ENCODE assay signal across 16 mouse cellular contexts in the genomic region with DNA sequence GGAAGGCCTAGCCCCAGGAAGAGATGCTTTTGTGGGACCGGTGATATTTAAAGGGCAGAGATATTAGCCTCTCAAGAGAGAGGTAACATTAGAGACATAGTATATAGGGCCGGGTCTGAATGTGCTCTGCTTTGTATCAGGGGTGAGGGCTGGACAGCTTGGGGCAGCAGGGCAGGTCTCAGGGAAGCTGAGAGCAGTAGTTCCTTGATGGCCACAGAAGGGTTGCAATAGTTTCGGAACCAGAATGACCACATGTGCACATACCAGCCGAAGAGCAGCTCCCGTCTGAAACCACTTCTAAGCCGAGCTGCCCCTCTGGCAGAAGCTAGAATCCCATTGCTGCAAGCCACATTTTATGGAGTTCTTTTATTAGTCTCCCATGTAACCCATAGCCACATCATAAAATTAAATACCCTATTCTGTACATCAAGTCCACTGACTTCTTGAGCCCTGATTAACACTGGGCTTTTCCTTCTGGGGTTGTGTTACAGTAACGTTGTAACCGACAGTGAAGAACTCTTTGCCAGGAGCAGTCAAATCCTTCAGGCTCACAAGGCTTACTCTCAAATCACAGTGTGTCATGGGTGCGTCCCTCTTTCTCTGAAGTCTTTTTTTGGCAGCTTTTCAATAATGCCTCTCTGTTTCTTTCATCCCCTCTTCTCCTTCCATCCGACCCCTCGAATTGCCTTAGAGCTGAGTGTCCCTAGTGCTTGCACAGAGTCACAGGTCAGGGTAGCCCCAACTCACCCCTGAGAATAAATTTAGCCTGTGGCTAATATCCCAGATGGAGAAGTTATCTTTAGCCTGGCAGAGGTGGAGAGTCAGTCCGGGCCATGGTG.
DNase-seq lines count a peak whose midpoint lies in the region; ATAC-seq and TF ChIP-seq lines count a peak whose summit lies in the region.
"Had no signal": no experiment of that assay in that cellular context is flagged by ENCODE, and none has a peak within 500 bp of the region (broad histone marks: within the 10 kb centered on the region; RNA-seq: fewer than 3 reads in every experiment).

No protein-coding gene starts in this region.

- H3K4me1 ChIP-seq in heart, embryonic 11.5 days (ENCODE audit: control insufficient read depth, insufficient read depth, low read length) = peaks cover 21% of the 10 kb centered on the region
- peaks cover 26% of the 10 kb centered on the region for H3K4me1 ChIP-seq in heart, postnatal 0 days (ENCODE audit: control insufficient read depth, insufficient read depth)
- H3K4me1 ChIP-seq in limb, embryonic 15.5 days = peaks cover 33% of the 10 kb centered on the region

- ATAC-seq in heart, embryonic 11.5 days (replicated peaks; ENCODE audit: insufficient number of reproducible peaks, low FRiP score, low TSS enrichment) = no peak; the same call in 1 of the 2 replicates
- peak; percentile 32; the same call in 1 of the 2 replicates for ATAC-seq in heart, postnatal 0 days (ENCODE audit: insufficient read depth, low read depth)
- ATAC-seq in limb, embryonic 15.5 days (ENCODE audit: insufficient number of reproducible peaks, low FRiP score, low TSS enrichment, low read depth) = peak; percentile 53
- no peak for ATAC-seq in megakaryocyte, adult 5-6 weeks (ENCODE audit: poor library complexity, severe bottlenecking)
- ATAC-seq: forebrain, embryonic 16.5 days; liver, postnatal 0 days had no signal

- no peak overlapping the region for H3K27ac ChIP-seq in heart, embryonic 11.5 days (ENCODE audit: low read depth, low read length)
- peak overlapping the region; percentile 11 for H3K27ac ChIP-seq in heart, postnatal 0 days (ENCODE audit: low read depth)
- no peak overlapping the region for H3K27ac ChIP-seq in limb, embryonic 15.5 days

- H3K27me3 ChIP-seq in heart, embryonic 11.5 days (ENCODE audit: control insufficient read depth, insufficient read depth, low read length) = no peaks in the 10 kb centered on the region
- H3K27me3 ChIP-seq in heart, postnatal 0 days (ENCODE audit: control insufficient read depth, insufficient read depth, low read length) = no peaks in the 10 kb centered on the region
- peaks cover 18% of the 10 kb centered on the region; the same call in 1 of the 2 replicates for H3K27me3 ChIP-seq in limb, embryonic 15.5 days

- H3K9ac ChIP-seq in heart, embryonic 11.5 days (ENCODE audit: low read depth, low read length) = no peak overlapping the region
- no peak overlapping the region for H3K9ac ChIP-seq in heart, postnatal 0 days (replicated peaks; ENCODE audit: low read depth, low read length)
- no peak overlapping the region for H3K9ac ChIP-seq in limb, embryonic 15.5 days
- H3K9ac ChIP-seq: liver, postnatal 0 days had no signal

- no peaks in the 10 kb centered on the region for H3K9me3 ChIP-seq in heart, embryonic 11.5 days (replicated peaks; ENCODE audit: control insufficient read depth, low read length)
- H3K9me3 ChIP-seq in heart, postnatal 0 days (replicated peaks; ENCODE audit: control insufficient read depth, low read length) = no peaks in the 10 kb centered on the region
- H3K9me3 ChIP-seq in limb, embryonic 15.5 days = no peaks in the 10 kb centered on the region

- WGBS in heart, embryonic 11.5 days (ENCODE audit: insufficient replicate concordance) = 56% methylated on average over 12 of the region's 12 CpGs
- 47% methylated on average over 12 of the region's 12 CpGs for WGBS in heart, postnatal 0 days
- WGBS in limb, embryonic 15.5 days = 13% methylated on average over 12 of the region's 12 CpGs

- DNase-seq in heart, adult 18-20 months = peak; percentile 57 to 62
- DNase-seq in heart, adult 9 months (ENCODE audit: low spot score in 2 of 2) = peak; percentile 49 to 63
- peak; percentile 35 for DNase-seq in heart, postnatal 0 days (ENCODE audit: low spot score)
- DNase-seq in urinary bladder, postnatal 36 days (ENCODE audit: low spot score in 2 of 2) = no peak
- DNase-seq: adrenal gland, adult 8-10 months; cerebellum, adult 8-10 months; kidney, adult 8-10 months; kidney, postnatal 4 days; liver, postnatal 0 days; lung, postnatal 10 days; midbrain, embryonic 14.5 days; thymus, postnatal 36 days had no signal

- TF ChIP-seq EP300 in heart, postnatal 0 days (IDR thresholded peaks at IDR 0.05; ENCODE audit: low read depth) = no peak

- no peak overlapping the region for H3K4me2 ChIP-seq in heart, embryonic 11.5 days
- peak overlapping the region; percentile 20; the same call in 1 of the 2 replicates for H3K4me2 ChIP-seq in heart, postnatal 0 days (ENCODE audit: low read depth, low read length)
- H3K4me2 ChIP-seq in limb, embryonic 15.5 days = no peak overlapping the region

- H3K4me3 ChIP-seq in heart, embryonic 11.5 days (ENCODE audit: low read depth, low read length) = no peak overlapping the region
- no peak overlapping the region for H3K4me3 ChIP-seq in heart, postnatal 0 days (ENCODE audit: low read depth, low read length)
- no peak overlapping the region for H3K4me3 ChIP-seq in limb, embryonic 15.5 days

- no peak for TF ChIP-seq CTCF in heart, postnatal 0 days (IDR thresholded peaks at IDR 0.05; ENCODE audit: low read depth)

- no peaks in the 10 kb centered on the region for H3K36me3 ChIP-seq in heart, embryonic 11.5 days (ENCODE audit: control insufficient read depth, insufficient read depth, low read length)
- no peaks in the 10 kb centered on the region for H3K36me3 ChIP-seq in heart, postnatal 0 days (replicated peaks; ENCODE audit: control insufficient read depth, insufficient read depth, low read length)
- H3K36me3 ChIP-seq in limb, embryonic 15.5 days = no peaks in the 10 kb centered on the region

Comparison
In these comparisons a context has a peak if more than half of its experiments do, and no peak if none do; other contexts are left out.
1. ATAC-seq: peak in heart, postnatal 0 days (single experiment) and limb, embryonic 15.5 days (single experiment); none in heart, embryonic 11.5 days (single experiment) and megakaryocyte, adult 5-6 weeks (single experiment).
2. DNase-seq: peak in heart, adult 18-20 months (2 of 2), heart, adult 9 months (2 of 2) and heart, postnatal 0 days (single experiment); none in urinary bladder, postnatal 36 days (0 of 2).